Mouse (Mus musculus) MEL (cell line): Measurements from ENCODE around the gene Zdhhc14.

Source experiments
- BHLHE40 ChIP-seq: IDR thresholded peaks from 2 replicates; pipeline ENCODE4 v1.6.1; 2012; ENCODE audit warnings: low read depth, mild to moderate bottlenecking, inconsistent platforms, low read length, improper control_type of control experiment, borderline replicate concordance
- CHD2 ChIP-seq: IDR thresholded peaks from 2 replicates; pipeline ENCODE4 v1.6.1; 2011; ENCODE audit warnings: low read length, improper control_type of control experiment
- CTCF ChIP-seq, 3 experiments: IDR thresholded peaks in 2 of 3; conservative IDR thresholded peaks in 1 of 3; 2 replicates each; pipeline ENCODE4 v1.5.1; 2011 to 2012; ENCODE audit warnings: low read length in 3 of 3, low read depth in 2 of 3, mild to moderate bottlenecking in 2 of 3, improper control_type of control experiment in 1 of 3, inconsistent platforms in 1 of 3, mixed read lengths in 1 of 3, moderate library complexity in 1 of 3; ENCODE audit not compliant: control insufficient read depth in 1 of 3, insufficient read depth in 1 of 3, poor library complexity in 1 of 3, severe bottlenecking in 1 of 3
- E2F4 ChIP-seq: IDR thresholded peaks from 2 replicates; pipeline ENCODE4 v1.6.1; 2011; ENCODE audit warnings: low read depth, low read length, improper control_type of control experiment, borderline replicate concordance
- ELF1 ChIP-seq: IDR thresholded peaks from 2 replicates; pipeline ENCODE4 v1.6.1; 2014; ENCODE audit warnings: low read depth, mild to moderate bottlenecking, inconsistent platforms, low read length, improper control_type of control experiment, moderate library complexity
- EP300 ChIP-seq, 2 experiments: IDR thresholded peaks; 2 replicates each; pipeline ENCODE4 v1.6.1; 2011; ENCODE audit warnings: improper control_type of control experiment in 2 of 2, low read length in 2 of 2, low read depth in 1 of 2, mild to moderate bottlenecking in 1 of 2
- GATA1 ChIP-seq: IDR thresholded peaks from 2 replicates; pipeline ENCODE4 v1.6.1; 2011; ENCODE audit warnings: low read depth, low read length, improper control_type of control experiment
- KAT2A ChIP-seq: conservative IDR thresholded peaks from 2 replicates; pipeline ENCODE4 v1.6.1; 2012; ENCODE audit warnings: low read depth, low read length, improper control_type of control experiment, inconsistent platforms
- MAX ChIP-seq: IDR thresholded peaks from 2 replicates; pipeline ENCODE4 v1.6.1; 2011; ENCODE audit warnings: low read length, improper control_type of control experiment
- MXI1 ChIP-seq: IDR thresholded peaks from 2 replicates; pipeline ENCODE4 v1.6.1; 2011; ENCODE audit warnings: mild to moderate bottlenecking, low read depth, low read length, improper control_type of control experiment
- POLR2A ChIP-seq, 2 experiments: IDR thresholded peaks; 2 replicates each; pipeline ENCODE4 v1.6.1; 2011 to 2012; ENCODE audit warnings: low read length in 2 of 2, mild to moderate bottlenecking in 2 of 2, control low read depth in 1 of 2, improper control_type of control experiment in 1 of 2, low read depth in 1 of 2, moderate library complexity in 1 of 2; ENCODE audit not compliant: control insufficient read depth in 1 of 2, insufficient read depth in 1 of 2, poor library complexity in 1 of 2
- POLR2AphosphoS5 ChIP-seq: IDR thresholded peaks from 2 replicates; pipeline ENCODE4 v1.6.1; 2012; ENCODE audit warnings: low read depth, borderline replicate concordance, mild to moderate bottlenecking, inconsistent platforms, low read length, moderate library complexity, mixed read lengths
- USF2 ChIP-seq, 2 experiments: IDR thresholded peaks; 2 replicates each; pipeline ENCODE4 v1.6.1; 2011 to 2012; ENCODE audit warnings: improper control_type of control experiment in 2 of 2, low read length in 2 of 2, borderline replicate concordance in 1 of 2, inconsistent platforms in 1 of 2, low read depth in 1 of 2, mild to moderate bottlenecking in 1 of 2; ENCODE audit not compliant: insufficient read depth in 1 of 2
- ZNF384 ChIP-seq: IDR thresholded peaks from 2 replicates; pipeline ENCODE4 v1.6.1; 2012; ENCODE audit warnings: low read depth, mild to moderate bottlenecking, inconsistent platforms, low read length, improper control_type of control experiment

DNA sequence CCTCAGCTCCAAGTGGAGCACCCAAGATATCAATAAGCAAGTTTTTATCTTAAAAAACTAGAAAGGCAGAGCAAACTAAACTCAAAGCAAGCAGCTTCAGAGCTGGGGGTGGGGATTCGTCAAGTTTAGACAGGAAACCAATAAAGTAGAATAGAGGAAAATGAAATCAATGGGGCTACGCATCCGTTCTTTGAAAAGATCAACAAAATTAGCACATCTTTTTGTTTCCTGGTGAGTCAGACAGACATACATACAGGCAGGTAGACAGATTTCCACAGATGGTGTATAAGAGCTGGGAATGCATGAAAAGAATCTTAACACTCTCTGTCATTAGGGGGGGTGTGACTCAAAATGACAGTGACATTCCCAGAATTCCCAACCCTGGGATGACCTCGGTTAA, 159.2 kb downstream of the Zdhhc14 start:
- TF ChIP-seq EP300 (IDR thresholded peaks at IDR 0.05; ENCODE audit: low read depth in 1 of 2, low read length in 2 of 2): no peak
- TF ChIP-seq E2F4: no peak
- TF ChIP-seq CTCF (IDR thresholded peaks at IDR 0.05 in 2 of 3, conservative IDR thresholded peaks at IDR 0.05 in 1 of 3; ENCODE audit: control insufficient read depth in 1 of 3, insufficient read depth in 1 of 3, low read depth in 2 of 3, low read length in 3 of 3, poor library complexity in 1 of 3, severe bottlenecking in 1 of 3): no peak
- TF ChIP-seq POLR2A (IDR thresholded peaks at IDR 0.05; ENCODE audit: control insufficient read depth in 1 of 2, insufficient read depth in 1 of 2, low read depth in 1 of 2, low read length in 2 of 2, poor library complexity in 1 of 2): no peak
- TF ChIP-seq POLR2AphosphoS5: no peak
- no peak for TF ChIP-seq ELF1
- TF ChIP-seq MAX: no peak
- TF ChIP-seq GATA1: no peak
- no peak for TF ChIP-seq CHD2
- TF ChIP-seq BHLHE40: no peak
- TF ChIP-seq ZNF384: no peak
- TF ChIP-seq MXI1: no peak
- TF ChIP-seq KAT2A: no peak
- no peak for TF ChIP-seq USF2 (IDR thresholded peaks at IDR 0.05; ENCODE audit: borderline replicate concordance in 1 of 2, insufficient read depth in 1 of 2, low read depth in 1 of 2, low read length in 2 of 2)
